Mouse (Mus musculus): ENCODE data around the gene Uhrf1. TPM values are rescaled to one million over a fixed set of nuclear protein-coding genes. Genes with fewer than 3 reads are reported as not detected.

Gene Uhrf1
- total and polyA plus RNA-seq, 3 experiments: 115 to 201 (median 133) TPM

GRCm38 (mm10) chr17:56298238-56298637 is 4.9 kb upstream of the Uhrf1 start:
- peaks cover 0 to 6% of the 10 kb centered on the region in 2 experiments; a peak in 1 of 4 replicates for H3K4me1 ChIP-seq (ENCODE audit: control insufficient read depth in 1 of 2, insufficient read depth in 2 of 2, low read length in 2 of 2)
- H3K4me3 ChIP-seq (ENCODE audit: control insufficient read depth in 1 of 2, insufficient read depth in 1 of 2, low read depth in 2 of 2, low read length in 2 of 2): no peak overlapping the region
- no peaks in the 10 kb centered on the region for H3K27me3 ChIP-seq (ENCODE audit: control insufficient read depth in 1 of 2, insufficient read depth in 2 of 2, low read length in 2 of 2)
- DNase-seq (ENCODE audit: low read depth, low spot score): no peak
- H3K9me3 ChIP-seq (replicated peaks; ENCODE audit: insufficient read depth, low read length): no peaks in the 10 kb centered on the region
- no peaks in the 10 kb centered on the region for H3K79me2 ChIP-seq (ENCODE audit: control insufficient read depth, insufficient read depth, low read length, poor library complexity)
- H3K27ac ChIP-seq (ENCODE audit: control insufficient read depth, low read depth, low read length): no peak overlapping the region
- no peaks in the 10 kb centered on the region for H3K36me3 ChIP-seq (ENCODE audit: control insufficient read depth in 1 of 2, insufficient read depth in 2 of 2, low read length in 2 of 2)
- TF ChIP-seq TBP (IDR thresholded peaks at IDR 0.05; ENCODE audit: low read depth, low read length) (no peak), MYC (IDR thresholded peaks at IDR 0.05; ENCODE audit: low read depth, low read length) (no peak), ELF1 (IDR thresholded peaks at IDR 0.05; ENCODE audit: low read depth, low read length) (no peak), MAFK (IDR thresholded peaks at IDR 0.05; ENCODE audit: borderline replicate concordance, low read depth, low read length) (no peak), POLR2AphosphoS2 (IDR thresholded peaks at IDR 0.05; ENCODE audit: low read length) (no peak), ZNF384 (IDR thresholded peaks at IDR 0.05; ENCODE audit: low read depth, low read length) (no peak), KAT2A (conservative IDR thresholded peaks at IDR 0.05; ENCODE audit: low read depth, low read length) (no peak)
- H3K9ac ChIP-seq (ENCODE audit: control insufficient read depth, low read depth, low read length, poor library complexity, severe bottlenecking): no peak overlapping the region

GRCm38 (mm10) chr17:56300186-56300585 is 2.9 kb upstream of the Uhrf1 start, which contains the start of gene Arrdc5:
Gene Arrdc5, minus strand, starts transcription at chr17:56300286.
- H3K4me3 ChIP-seq (ENCODE audit: control insufficient read depth in 1 of 2, insufficient read depth in 1 of 2, low read depth in 2 of 2, low read length in 2 of 2): no peak within 1 kb of the TSS
- no peak within 1 kb of the TSS for H3K9ac ChIP-seq (ENCODE audit: control insufficient read depth, low read depth, low read length, poor library complexity, severe bottlenecking)
- no peaks in the 10 kb centered on the region for H3K27me3 ChIP-seq (ENCODE audit: control insufficient read depth in 1 of 2, insufficient read depth in 2 of 2, low read length in 2 of 2)
- H3K36me3 ChIP-seq (ENCODE audit: control insufficient read depth in 1 of 2, insufficient read depth in 2 of 2, low read length in 2 of 2): peaks cover 0 to 2% of the 10 kb centered on the region in 2 experiments; a peak in 2 of 4 replicates
- H3K27ac ChIP-seq (ENCODE audit: control insufficient read depth, low read depth, low read length): no peak within 1 kb of the TSS
- H3K4me1 ChIP-seq (ENCODE audit: control insufficient read depth in 1 of 2, insufficient read depth in 2 of 2, low read length in 2 of 2): peaks cover 0 to 13% of the 10 kb centered on the region in 2 experiments; a peak in 2 of 4 replicates
- TF ChIP-seq RCOR1 (IDR thresholded peaks at IDR 0.05; ENCODE audit: low read depth, low read length) (no peak), SMC3 (IDR thresholded peaks at IDR 0.05; ENCODE audit: low read depth, low read length) (no peak), CHD2 (IDR thresholded peaks at IDR 0.05; ENCODE audit: low read length) (no peak), TAL1 (IDR thresholded peaks at IDR 0.05; ENCODE audit: low read length) (no peak), ZC3H11A (IDR thresholded peaks at IDR 0.05; ENCODE audit: low read depth, low read length) (no peak), GATA1 (IDR thresholded peaks at IDR 0.05; ENCODE audit: low read depth, low read length) (no peak), KAT2A (conservative IDR thresholded peaks at IDR 0.05; ENCODE audit: low read depth, low read length) (no peak), JUND (IDR thresholded peaks at IDR 0.05; ENCODE audit: low read depth, low read length) (no peak), MEF2A (IDR thresholded peaks at IDR 0.05; ENCODE audit: extremely low read depth, insufficient replicate concordance, low read depth, low read length, poor library complexity, severe bottlenecking) (no peak), MXI1 (IDR thresholded peaks at IDR 0.05; ENCODE audit: low read depth, low read length) (no peak), USF1 (IDR thresholded peaks at IDR 0.05; ENCODE audit: low read depth, low read length) (no peak), E2F4 (IDR thresholded peaks at IDR 0.05; ENCODE audit: borderline replicate concordance, low read depth, low read length) (no peak), ZNF384 (IDR thresholded peaks at IDR 0.05; ENCODE audit: low read depth, low read length) (no peak), POLR2A (IDR thresholded peaks at IDR 0.05; ENCODE audit: control insufficient read depth in 1 of 2, insufficient read depth in 1 of 2, low read depth in 1 of 2, low read length in 2 of 2, poor library complexity in 1 of 2) (no peak), GABPA (IDR thresholded peaks at IDR 0.05; ENCODE audit: low read depth, low read length) (no peak), POLR2AphosphoS2 (IDR thresholded peaks at IDR 0.05; ENCODE audit: low read length) (no peak), MYB (IDR thresholded peaks at IDR 0.05; ENCODE audit: low read depth, low read length) (no peak), CTCF (IDR thresholded peaks at IDR 0.05 in 2 of 3, conservative IDR thresholded peaks at IDR 0.05 in 1 of 3; ENCODE audit: control insufficient read depth in 1 of 3, insufficient read depth in 1 of 3, low read depth in 2 of 3, low read length in 3 of 3, poor library complexity in 1 of 3, severe bottlenecking in 1 of 3) (no peak), USF2 (IDR thresholded peaks at IDR 0.05; ENCODE audit: borderline replicate concordance in 1 of 2, insufficient read depth in 1 of 2, low read depth in 1 of 2, low read length in 2 of 2) (no peak), MYC (IDR thresholded peaks at IDR 0.05; ENCODE audit: low read depth, low read length) (no peak)
- no peaks in the 10 kb centered on the region for H3K9me3 ChIP-seq (replicated peaks; ENCODE audit: insufficient read depth, low read length)
- no peak for DNase-seq (ENCODE audit: low read depth, low spot score)
- peaks cover 17% of the 10 kb centered on the region for H3K79me2 ChIP-seq (ENCODE audit: control insufficient read depth, insufficient read depth, low read length, poor library complexity)
